12 mouse cellular contexts compared by ENCODE assay signal in the genomic region with DNA sequence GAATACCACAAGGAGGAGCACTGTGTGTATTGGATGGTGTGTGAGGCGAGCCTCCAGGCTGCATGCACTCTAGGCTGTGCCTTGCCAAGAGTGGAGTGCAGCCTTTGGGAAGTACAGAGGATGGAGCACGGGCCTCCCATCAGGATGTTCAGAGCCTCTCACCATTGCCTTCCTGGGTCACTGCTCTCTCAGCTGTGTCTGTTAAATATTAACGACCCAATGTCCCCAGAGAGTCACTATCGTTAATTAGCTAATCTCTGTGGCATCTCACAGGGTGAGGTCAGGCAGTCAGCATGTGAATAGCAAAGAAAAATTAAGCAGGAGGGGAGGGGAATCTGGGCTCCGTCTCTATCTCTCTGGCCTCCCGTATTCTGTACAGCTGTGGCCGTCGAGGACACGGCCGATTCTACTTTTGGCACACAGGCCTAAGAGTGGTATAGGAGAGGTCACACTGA. TPM values are rescaled to one million over a fixed set of nuclear protein-coding genes. Genes with fewer than 3 reads are reported as not detected.
DNase-seq lines count a peak whose midpoint lies in the region; ATAC-seq and TF ChIP-seq lines count a peak whose summit lies in the region.
"Had no signal": no experiment of that assay in that cellular context is flagged by ENCODE, and none has a peak within 500 bp of the region (broad histone marks: within the 10 kb centered on the region; RNA-seq: fewer than 3 reads in every experiment).

No protein-coding gene starts in this region.

- no peak overlapping the region for H3K9ac ChIP-seq in lung, embryonic 14.5 days
- H3K9ac ChIP-seq in hindbrain, embryonic 13.5 days = no peak overlapping the region
- H3K9ac ChIP-seq in neural tube, embryonic 15.5 days (replicated peaks) = no peak overlapping the region
- H3K9ac ChIP-seq: embryonic facial prominence, embryonic 15.5 days; heart, embryonic 12.5 days had no signal

- peaks cover 8% of the 10 kb centered on the region for H3K4me1 ChIP-seq in lung, embryonic 14.5 days (ENCODE audit: insufficient read depth)
- peaks cover 10% of the 10 kb centered on the region for H3K4me1 ChIP-seq in hindbrain, embryonic 13.5 days (replicated peaks)
- peaks cover 6% of the 10 kb centered on the region for H3K4me1 ChIP-seq in neural tube, embryonic 15.5 days
- H3K4me1 ChIP-seq: embryonic facial prominence, embryonic 15.5 days had no signal

- intact Hi-C loops in left cerebral cortex, adult 2 months (cut with DNase I) = no loop called here

- H3K4me3 ChIP-seq in lung, embryonic 14.5 days (ENCODE audit: low read depth, low read length) = no peak overlapping the region
- no peak overlapping the region for H3K4me3 ChIP-seq in hindbrain, embryonic 13.5 days
- no peak overlapping the region for H3K4me3 ChIP-seq in neural tube, embryonic 15.5 days (replicated peaks)
- H3K4me3 ChIP-seq in left cerebral cortex, adult 2 months = no peak overlapping the region
- H3K4me3 ChIP-seq: embryonic facial prominence, embryonic 15.5 days; heart, embryonic 12.5 days had no signal

- peak; percentile 82; the same call in 1 of the 2 replicates for ATAC-seq in lung, embryonic 14.5 days (ENCODE audit: insufficient read depth)
- peak; percentile 76 for ATAC-seq in hindbrain, embryonic 13.5 days (ENCODE audit: low FRiP score)
- ATAC-seq in neural tube, embryonic 15.5 days (ENCODE audit: low FRiP score) = peak; percentile 41; the same call in 1 of the 2 replicates

- no peaks in the 10 kb centered on the region for H3K36me3 ChIP-seq in lung, embryonic 14.5 days (ENCODE audit: insufficient read depth)
- no peaks in the 10 kb centered on the region for H3K36me3 ChIP-seq in hindbrain, embryonic 13.5 days
- H3K36me3 ChIP-seq in neural tube, embryonic 15.5 days = no peaks in the 10 kb centered on the region
- H3K36me3 ChIP-seq: embryonic facial prominence, embryonic 15.5 days; heart, embryonic 12.5 days had no signal

- 21% methylated on average over 10 of the region's 10 CpGs for WGBS in lung, embryonic 14.5 days
- WGBS in hindbrain, embryonic 13.5 days = 22% methylated on average over 10 of the region's 10 CpGs
- WGBS in neural tube, embryonic 15.5 days = 12% methylated on average over 10 of the region's 10 CpGs

- DNase-seq in lung, embryonic 14.5 days = peak; percentile 50
- DNase-seq in lung, postnatal 14 days = no peak
- DNase-seq in kidney, postnatal 36 days = peak; percentile 58 to 87
- DNase-seq in adrenal gland, postnatal 25 days = no peak
- DNase-seq in right cerebral cortex, postnatal 10 days (ENCODE audit: low spot score in 2 of 2) = no peak
- DNase-seq in left cerebral cortex, adult 2 months (ENCODE audit: extremely low spot score in 1 of 2, low spot score in 2 of 2) = no peak
- DNase-seq: adrenal gland, postnatal 10 days; right cerebral cortex, adult 18-20 months had no signal

- H3K9me3 ChIP-seq in lung, embryonic 14.5 days (ENCODE audit: low read depth, low read length) = no peaks in the 10 kb centered on the region
- no peaks in the 10 kb centered on the region for H3K9me3 ChIP-seq in hindbrain, embryonic 13.5 days
- H3K9me3 ChIP-seq in neural tube, embryonic 15.5 days (replicated peaks) = no peaks in the 10 kb centered on the region
- H3K9me3 ChIP-seq: embryonic facial prominence, embryonic 15.5 days; heart, embryonic 12.5 days had no signal

- H3K27ac ChIP-seq in lung, embryonic 14.5 days (ENCODE audit: low read depth) = peak overlapping the region; percentile 5; the same call in 1 of the 2 replicates
- H3K27ac ChIP-seq in hindbrain, embryonic 13.5 days = 0 out of 2 replicates have a peak overlapping the region, but pooled peaks have one; percentile 18
- H3K27ac ChIP-seq in neural tube, embryonic 15.5 days (replicated peaks) = no peak overlapping the region
- H3K27ac ChIP-seq in left cerebral cortex, adult 2 months = no peak overlapping the region
- H3K27ac ChIP-seq: embryonic facial prominence, embryonic 15.5 days had no signal

- H3K27me3 ChIP-seq in lung, embryonic 14.5 days (ENCODE audit: insufficient read depth, low read length) = no peaks in the 10 kb centered on the region
- 0 out of 2 replicates have a peak, but pooled peaks cover 3% of the 10 kb centered on the region for H3K27me3 ChIP-seq in hindbrain, embryonic 13.5 days
- H3K27me3 ChIP-seq in neural tube, embryonic 15.5 days (replicated peaks) = no peaks in the 10 kb centered on the region
- H3K27me3 ChIP-seq: embryonic facial prominence, embryonic 15.5 days; heart, embryonic 12.5 days had no signal

- TF ChIP-seq CTCF in lung, embryonic 14.5 days (IDR thresholded peaks at IDR 0.05; ENCODE audit: low read depth) = 0 out of 2 replicates have a peak, but pooled peaks have one; percentile 5
- TF ChIP-seq CTCF in left cerebral cortex, adult 2 months (IDR thresholded peaks at IDR 0.05) = no peak

- H3K4me2 ChIP-seq in lung, embryonic 14.5 days = no peak overlapping the region; the same call in 1 of the 2 replicates
- H3K4me2 ChIP-seq in hindbrain, embryonic 13.5 days = no peak overlapping the region
- H3K4me2 ChIP-seq in neural tube, embryonic 15.5 days = no peak overlapping the region
- H3K4me2 ChIP-seq: embryonic facial prominence, embryonic 15.5 days; heart, embryonic 12.5 days had no signal

RNA-seq across cellular contexts. Expression of a gene that starts 17.3 kb away (rescaled TPM):
- polyA plus RNA-seq in lung, embryonic 14.5 days (2014; fragmentation: Nextera tagmentation; extraction: Ambion mirVana) = 7.6 and 8.1 TPM in 2 replicates
- polyA plus RNA-seq in hindbrain, embryonic 13.5 days (2015; fragmentation: Nextera tagmentation; extraction: Ambion mirVana) = 13.9 and 14.7 TPM in 2 replicates
- 14.3 and 15.0 TPM in 2 replicates for polyA plus RNA-seq in neural tube, embryonic 15.5 days (2015; fragmentation: Nextera tagmentation; extraction: Ambion mirVana)
- total RNA-seq in adrenal gland, postnatal 25 days (2021) = 16.1 and 17.2 TPM in 2 replicates
- total RNA-seq in left cerebral cortex, adult 2 months (2021) = 10 to 100 TPM; 15.0 to 15.1 TPM

RNA-seq across cellular contexts. Expression of a gene that starts 35.3 kb away (rescaled TPM):
- 27.0 and 29.8 TPM in 2 replicates for polyA plus RNA-seq in lung, embryonic 14.5 days (2014; fragmentation: Nextera tagmentation; extraction: Ambion mirVana)
- polyA plus RNA-seq in hindbrain, embryonic 13.5 days (2015; fragmentation: Nextera tagmentation; extraction: Ambion mirVana) = 33.8 and 34.5 TPM in 2 replicates
- 30.3 and 35.2 TPM in 2 replicates for polyA plus RNA-seq in neural tube, embryonic 15.5 days (2015; fragmentation: Nextera tagmentation; extraction: Ambion mirVana)
- total RNA-seq in adrenal gland, postnatal 25 days (2021) = 65.9 and 72.6 TPM in 2 replicates
- 100 to 1,000 TPM; 127 to 141 TPM for total RNA-seq in left cerebral cortex, adult 2 months (2021)

RNA-seq across cellular contexts. Expression of a gene that starts 44.4 kb away (rescaled TPM):
- polyA plus RNA-seq in lung, embryonic 14.5 days (2014; fragmentation: Nextera tagmentation; extraction: Ambion mirVana) = 2.1 and 3.0 TPM in 2 replicates
- 0.39 and 0.40 TPM in 2 replicates for polyA plus RNA-seq in hindbrain, embryonic 13.5 days (2015; fragmentation: Nextera tagmentation; extraction: Ambion mirVana)
- polyA plus RNA-seq in neural tube, embryonic 15.5 days (2015; fragmentation: Nextera tagmentation; extraction: Ambion mirVana) = 1.5 and 2.5 TPM in 2 replicates
- 5.3 and 8.0 TPM in 2 replicates for total RNA-seq in adrenal gland, postnatal 25 days (2021)
- 10 to 100 TPM; 10.6 to 12.2 TPM for total RNA-seq in left cerebral cortex, adult 2 months (2021)

Comparison
In these comparisons a context has a peak if more than half of its experiments do, and no peak if none do; other contexts are left out.
1. DNase-seq: peak in lung, embryonic 14.5 days (single experiment) and kidney, postnatal 36 days (2 of 2); none in lung, postnatal 14 days (single experiment), adrenal gland, postnatal 25 days (single experiment), right cerebral cortex, postnatal 10 days (0 of 2) and left cerebral cortex, adult 2 months (0 of 2).
2. H3K27ac ChIP-seq: peak in lung, embryonic 14.5 days (single experiment) and hindbrain, embryonic 13.5 days (single experiment); none in neural tube, embryonic 15.5 days (single experiment) and left cerebral cortex, adult 2 months (single experiment).
3. Peak in every context shown above with its lines, with median percentiles within 50 percentile points of each other: ATAC-seq.